Mouse (Mus musculus) liver, embryonic 11.5 days (tissue): ENCODE measurements at regions not wholly inside any gene's neighbourhood (a gene's known extent, or its start where the extent isn't known, plus 50 kb on each side); places are given as distances from the start of the nearest gene placed in this dataset.

Experiments
- ATAC-seq: fragments of 200-750 bp; cut with Nextera tagmentation; replicated peaks from 2 replicates; pipeline ENCODE4 v1.8.0; 2017; ENCODE audit warnings: moderate number of reproducible peaks, mild to moderate bottlenecking, moderate TSS enrichment, moderate library complexity; ENCODE audit not compliant: low FRiP score
- DNase-seq: peaks from one replicate; pipeline ENCODE4 v3.0.0-alpha.2; 2017; ENCODE audit warnings: low spot score
- H3K27ac ChIP-seq: fragments of 300-500 bp; sonication (generic); 2 replicates; pipeline ENCODE4 v1.5.1; 2014; ENCODE audit warnings: mild to moderate bottlenecking, low read depth, low read length, control low read depth
- H3K27me3 ChIP-seq: fragments of 300-500 bp; sonication (generic); replicated peaks from 2 replicates; pipeline ENCODE4 v1.6.1; 2014; ENCODE audit warnings: low read length, mixed read lengths; ENCODE audit not compliant: control insufficient read depth, insufficient read depth
- H3K36me3 ChIP-seq: fragments of 300-500 bp; sonication (generic); 2 replicates; pipeline ENCODE4 v1.6.1; 2014; ENCODE audit warnings: mild to moderate bottlenecking, low read length, moderate library complexity, mixed read lengths; ENCODE audit not compliant: control insufficient read depth, insufficient read depth
- H3K4me1 ChIP-seq: fragments of 300-500 bp; sonication (generic); replicated peaks from 2 replicates; pipeline ENCODE4 v1.6.1; 2014; ENCODE audit warnings: low read length, mixed read lengths; ENCODE audit not compliant: control insufficient read depth, insufficient read depth
- H3K4me2 ChIP-seq: fragments of 300-500 bp; sonication (generic); 2 replicates; pipeline ENCODE4 v1.6.1; 2014; ENCODE audit warnings: mild to moderate bottlenecking, control low read depth, moderate library complexity
- H3K4me3 ChIP-seq: fragments of 300-500 bp; sonication (generic); 2 replicates; pipeline ENCODE4 v1.5.1; 2014; ENCODE audit warnings: low read depth, low read length, control low read depth
- H3K9ac ChIP-seq: fragments of 300-500 bp; sonication (generic); 2 replicates; pipeline ENCODE4 v1.6.1; 2014; ENCODE audit warnings: low read depth, low read length, control low read depth
- H3K9me3 ChIP-seq: fragments of 300-500 bp; sonication (generic); 2 replicates; pipeline ENCODE4 v1.6.1; 2016; ENCODE audit warnings: low read length, inconsistent platforms, mixed read lengths; ENCODE audit not compliant: control insufficient read depth
- WGBS: fragments of 180-500 bp; shearing (Covaris S2); extraction: QIAGEN DNeasy Blood & Tissue Kit; methylation state at CpG from one replicate; pipeline ENCODE4 v1.1.7; 2014; 5-methylcytosine and 5-hydroxymethylcytosine counted together

DNA sequence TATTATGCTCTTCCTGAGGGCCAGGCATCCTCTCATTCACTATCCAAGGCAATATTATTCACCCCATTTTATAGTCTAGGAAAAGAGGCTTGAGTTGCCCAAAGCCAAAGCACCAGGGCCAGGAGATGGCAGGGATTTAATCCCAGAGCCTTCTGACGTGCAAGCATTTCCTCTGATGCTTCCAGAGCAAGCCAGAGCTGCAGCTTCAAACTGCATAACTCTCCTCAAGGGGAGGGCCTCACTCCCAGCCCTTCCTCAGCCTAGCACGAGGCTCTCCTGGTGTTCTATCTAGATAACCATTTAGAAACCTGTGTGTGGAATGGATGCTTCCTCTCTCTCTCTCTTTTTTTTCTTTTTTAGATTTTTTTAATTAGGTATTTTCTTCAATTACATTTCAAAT is 130.0 kb upstream of the Syt13 start:
- H3K27ac ChIP-seq: no peak overlapping the region
- no peak for DNase-seq
- ATAC-seq: no peak
- no peaks in the 10 kb centered on the region for H3K9me3 ChIP-seq
- H3K9ac ChIP-seq: no peak overlapping the region
- H3K4me1 ChIP-seq: no peaks in the 10 kb centered on the region
- H3K36me3 ChIP-seq: no peaks in the 10 kb centered on the region
- H3K4me3 ChIP-seq: no peak overlapping the region
- WGBS: 19% methylated on average over 2 of the region's 2 CpGs
- no peak overlapping the region for H3K4me2 ChIP-seq
- no peaks in the 10 kb centered on the region for H3K27me3 ChIP-seq

- Histone ChIP-seq H3K36me3 (no peaks in the 10 kb centered on the region), H3K27me3 (no peaks in the 10 kb centered on the region), H3K4me2 (no peak overlapping the region), H3K9me3 (no peaks in the 10 kb centered on the region), H3K4me1 (no peaks in the 10 kb centered on the region), H3K4me3 (no peak overlapping the region), H3K27ac (no peak overlapping the region), H3K9ac (no peak overlapping the region)
- no peak for ATAC-seq
- no peak for DNase-seq
- 63% methylated on average over 4 of the region's 4 CpGs for WGBS
These were observed 126.9 kb upstream of the Syt13 start for GRCm38 (mm10) chr2:92787925-92788410.

GRCm38 (mm10) chr2:92788875-92789274 is 126.0 kb upstream of the Syt13 start:
- no peak overlapping the region for H3K4me2 ChIP-seq
- no peaks in the 10 kb centered on the region for H3K9me3 ChIP-seq
- no peak overlapping the region for H3K4me3 ChIP-seq
- H3K27ac ChIP-seq: no peak overlapping the region
- no peaks in the 10 kb centered on the region for H3K36me3 ChIP-seq
- ATAC-seq (no peak), DNase-seq (no peak)
- H3K4me1 ChIP-seq: no peaks in the 10 kb centered on the region
- WGBS: 73% methylated on average over 5 of the region's 5 CpGs
- no peak overlapping the region for H3K9ac ChIP-seq
- H3K27me3 ChIP-seq: no peaks in the 10 kb centered on the region

GRCm38 (mm10) chr2:92790374-92790773 is 124.5 kb upstream of the Syt13 start:
- H3K9ac ChIP-seq: no peak overlapping the region
- ATAC-seq (no peak), DNase-seq (no peak)
- H3K4me2 ChIP-seq: no peak overlapping the region
- no peaks in the 10 kb centered on the region for H3K4me1 ChIP-seq
- H3K36me3 ChIP-seq: no peaks in the 10 kb centered on the region
- no peaks in the 10 kb centered on the region for H3K9me3 ChIP-seq
- H3K27me3 ChIP-seq: no peaks in the 10 kb centered on the region
- H3K4me3 ChIP-seq: no peak overlapping the region
- WGBS: 82% methylated on average over 2 of the region's 2 CpGs
- no peak overlapping the region for H3K27ac ChIP-seq

DNA sequence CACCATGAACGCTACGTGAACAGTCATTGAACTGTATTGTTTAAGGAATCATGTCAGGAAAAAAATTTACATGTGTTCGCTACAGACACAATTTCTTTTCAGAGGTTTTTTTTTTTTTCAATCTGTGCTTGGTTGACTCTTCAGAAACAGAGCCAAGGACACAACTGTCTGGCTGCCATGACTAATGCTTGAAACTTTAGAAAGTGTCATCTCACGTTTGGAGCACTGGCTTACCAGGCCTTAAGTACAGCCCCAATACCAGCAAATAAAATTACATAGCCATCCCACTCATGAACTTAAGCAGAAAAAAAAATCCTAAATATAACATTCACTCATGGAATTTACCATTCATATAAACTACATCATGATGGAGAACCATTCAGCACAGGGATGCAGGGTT is 115.1 kb upstream of the Syt13 start:
- no peak for DNase-seq
- Histone ChIP-seq H3K4me2 (no peak overlapping the region), H3K9ac (no peak overlapping the region), H3K4me1 (no peaks in the 10 kb centered on the region), H3K27ac (no peak overlapping the region), H3K9me3 (no peaks in the 10 kb centered on the region), H3K4me3 (no peak overlapping the region), H3K27me3 (no peaks in the 10 kb centered on the region), H3K36me3 (no peaks in the 10 kb centered on the region)
- WGBS: 83% methylated on average over 4 of the region's 4 CpGs
- no peak for ATAC-seq

- Histone ChIP-seq H3K4me2 (no peak overlapping the region), H3K9me3 (no peaks in the 10 kb centered on the region), H3K27me3 (no peaks in the 10 kb centered on the region), H3K4me1 (no peaks in the 10 kb centered on the region), H3K36me3 (no peaks in the 10 kb centered on the region), H3K4me3 (no peak overlapping the region), H3K27ac (no peak overlapping the region), H3K9ac (no peak overlapping the region)
- DNase-seq (no peak), ATAC-seq (no peak)
- WGBS: 56% methylated on average over 5 of the region's 5 CpGs
These were observed 114.2 kb upstream of the Syt13 start for GRCm38 (mm10) chr2:92800667-92801066.

- 56% methylated on average over 1 of the region's 1 CpGs for WGBS
- DNase-seq: no peak
- Histone ChIP-seq H3K4me1 (no peaks in the 10 kb centered on the region), H3K36me3 (no peaks in the 10 kb centered on the region), H3K9me3 (no peaks in the 10 kb centered on the region), H3K4me2 (no peak overlapping the region), H3K27ac (no peak overlapping the region), H3K4me3 (no peak overlapping the region), H3K27me3 (peaks cover 11% of the 10 kb centered on the region), H3K9ac (no peak overlapping the region)
- no peak for ATAC-seq
These were observed 110.0 kb upstream of the Syt13 start for GRCm38 (mm10) chr2:92804916-92805315.

- Histone ChIP-seq H3K9me3 (no peaks in the 10 kb centered on the region), H3K4me3 (no peak overlapping the region), H3K4me2 (no peak overlapping the region), H3K27me3 (peaks cover 11% of the 10 kb centered on the region), H3K27ac (no peak overlapping the region), H3K36me3 (no peaks in the 10 kb centered on the region), H3K9ac (no peak overlapping the region), H3K4me1 (no peaks in the 10 kb centered on the region)
- DNase-seq (no peak), ATAC-seq (no peak)
- WGBS: 28% methylated on average over 4 of the region's 4 CpGs
These were observed 109.1 kb upstream of the Syt13 start for GRCm38 (mm10) chr2:92805761-92806160.

DNA sequence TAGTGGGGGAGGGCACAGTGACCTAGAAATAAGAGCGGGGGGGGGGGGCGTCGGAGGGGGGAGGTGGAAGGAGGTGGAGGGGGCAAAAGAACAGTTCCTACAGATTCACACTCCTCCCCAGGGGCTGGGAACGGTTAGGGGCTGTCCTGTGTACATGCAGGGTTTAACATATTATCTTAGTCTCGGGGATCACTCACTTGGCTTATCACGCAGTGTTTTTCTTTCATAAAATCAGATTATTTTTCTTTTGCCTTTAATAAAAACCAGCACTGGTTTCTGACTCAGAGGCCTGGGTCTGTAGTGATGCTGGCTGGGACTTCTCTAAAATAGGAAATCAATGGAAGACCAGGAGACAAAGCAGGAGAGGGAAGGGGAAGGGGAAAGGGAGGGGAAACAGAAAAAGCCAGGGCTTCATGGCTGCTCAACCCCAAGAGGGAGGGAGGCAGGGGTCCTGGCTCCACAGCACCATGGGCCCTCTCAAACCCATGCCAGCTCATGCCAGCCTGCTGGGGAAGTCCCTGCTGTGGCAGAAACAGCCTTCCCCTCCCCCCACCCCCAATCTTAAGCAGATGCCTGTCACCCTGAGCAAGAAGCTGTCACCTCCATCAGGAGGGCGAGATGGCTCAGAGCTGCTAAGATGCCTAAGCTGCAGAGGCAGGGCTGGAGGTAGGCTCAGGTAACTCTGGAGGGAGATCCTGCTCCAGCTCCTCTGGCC is 108.3 kb upstream of the Syt13 start:
- DNase-seq (no peak), ATAC-seq (no peak)
- H3K36me3 ChIP-seq: no peaks in the 10 kb centered on the region
- H3K4me2 ChIP-seq: no peak overlapping the region
- no peak overlapping the region for H3K4me3 ChIP-seq
- H3K4me1 ChIP-seq: no peaks in the 10 kb centered on the region
- H3K9ac ChIP-seq: no peak overlapping the region
- no peaks in the 10 kb centered on the region for H3K9me3 ChIP-seq
- 15% methylated on average over 7 of the region's 7 CpGs for WGBS
- peaks cover 11% of the 10 kb centered on the region for H3K27me3 ChIP-seq
- no peak overlapping the region for H3K27ac ChIP-seq
